Mouse (Mus musculus) liver, postnatal 0 days (tissue): Measurements from ENCODE around the gene Rsph1.

Experiments
- CTCF ChIP-seq: sonication (generic); IDR thresholded peaks from 2 replicates; pipeline ENCODE4 v1.5.1; 2016; ENCODE audit warnings: antibody characterized with exemption, low read depth
- EP300 ChIP-seq: IDR thresholded peaks from 2 replicates; pipeline ENCODE4 v1.6.1; 2016; ENCODE audit warnings: antibody characterized with exemption, low read depth, mild to moderate bottlenecking

DNA sequence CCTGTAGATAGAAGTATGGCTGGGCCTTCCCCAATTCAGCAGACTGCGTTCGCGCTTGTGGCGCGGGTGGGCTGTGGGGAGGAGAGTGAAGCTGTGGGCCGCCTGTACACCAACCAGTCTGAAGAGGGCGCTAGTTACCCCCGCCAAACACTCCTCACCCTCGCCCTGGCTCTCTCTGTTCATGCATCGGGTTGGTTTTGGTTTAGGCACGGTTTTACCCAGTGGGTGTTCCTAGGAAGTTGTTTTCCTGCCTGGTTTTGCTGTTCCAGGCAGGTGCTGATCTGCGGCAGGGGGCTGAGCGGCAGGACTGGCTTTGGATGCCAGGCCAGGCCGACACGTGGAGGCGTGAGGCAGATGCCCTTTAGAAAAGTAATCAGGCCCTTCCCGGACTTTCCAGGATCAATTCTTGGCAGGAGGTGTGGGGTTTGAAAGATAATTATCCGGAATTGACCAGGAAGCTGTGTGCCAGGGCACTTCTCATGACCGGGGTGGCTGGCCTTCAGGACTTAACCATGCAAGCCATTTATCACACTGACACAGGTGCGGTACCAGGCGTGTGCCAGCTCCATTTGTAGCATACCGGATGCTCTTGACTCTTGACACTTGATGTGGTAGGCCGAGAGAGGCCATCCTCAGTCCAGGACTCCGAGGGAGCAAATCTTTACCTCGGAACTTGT is 18.2 kb upstream of the Rsph1 start:
- TF ChIP-seq CTCF (peak; percentile 74), EP300 (no peak)
